Mouse (Mus musculus) C2C12 (cell line): Measurements from ENCODE around the gene Comtd1. TPM values are rescaled to one million over a fixed set of nuclear protein-coding genes. Genes with fewer than 3 reads are reported as not detected.
A peak's percentile ranks its signal among the peaks of the same experiment; 100 is the strongest.

ENCODE experiments used
- H3K27me3 ChIP-seq: one replicate; pipeline ENCODE4 v1.6.1; 2011; ENCODE audit not compliant: control insufficient read depth, insufficient read depth, insufficient read length
- H3K36me3 ChIP-seq: one replicate; pipeline ENCODE4 v1.6.1; 2011; ENCODE audit not compliant: control insufficient read depth, insufficient read depth
- H3K4me3 ChIP-seq: one replicate; pipeline ENCODE4 v1.5.1; 2011; ENCODE audit warnings: mild to moderate bottlenecking, control low read depth; ENCODE audit not compliant: poor library complexity, insufficient read depth, severe bottlenecking
- H3K79me2 ChIP-seq: one replicate; pipeline ENCODE4 v1.6.1; 2011; ENCODE audit not compliant: control insufficient read depth, insufficient read depth
- H3K79me3 ChIP-seq: one replicate; pipeline ENCODE4 v1.6.1; 2011; ENCODE audit warnings: low read depth, control low read depth
- H3ac ChIP-seq: one replicate; pipeline ENCODE3; 2011; ENCODE audit warnings: low read depth; ENCODE audit not compliant: control insufficient read depth, insufficient read length
- CEBPB ChIP-seq: IDR thresholded peaks from one replicate; pipeline ENCODE4 v1.6.1; 2011; ENCODE audit warnings: low read depth, mild to moderate bottlenecking, control low read depth, moderate library complexity
- CTCF ChIP-seq: IDR thresholded peaks from one replicate; pipeline ENCODE4 v1.5.1; 2011; ENCODE audit not compliant: control insufficient read depth, insufficient read depth, insufficient read length
- FOSL1 ChIP-seq: IDR thresholded peaks from one replicate; pipeline ENCODE4 v1.8.0; 2011; ENCODE audit warnings: mild to moderate bottlenecking, low read length; ENCODE audit not compliant: poor library complexity, insufficient read depth, severe bottlenecking
- MAX ChIP-seq: IDR thresholded peaks from one replicate; pipeline ENCODE4 v1.6.1; 2011; ENCODE audit warnings: mild to moderate bottlenecking, control low read depth
- MYOD1 ChIP-seq: IDR thresholded peaks from one replicate; pipeline ENCODE4 v1.6.1; 2011; ENCODE audit warnings: low read depth; ENCODE audit not compliant: control insufficient read depth, insufficient read length
- MYOG ChIP-seq: IDR thresholded peaks from one replicate; pipeline ENCODE4 v1.6.1; 2011; ENCODE audit not compliant: control insufficient read depth, insufficient read length; ENCODE audit errors: extremely low read depth
- USF1 ChIP-seq: IDR thresholded peaks from one replicate; pipeline ENCODE4 v1.6.1; 2011; ENCODE audit warnings: low read depth, mild to moderate bottlenecking, control low read depth, moderate library complexity
- polyA plus RNA-seq: library from polyadenylated mRNA; unstranded; fragments of >200 nt; fragmentation: generic; extraction: Trizol; gene quantifications from one replicate; pipeline ENCODE4 v1.2.1, GENCODE M21; 2012; ENCODE audit warnings: missing spikeins

Gene Comtd1
- polyA plus RNA-seq, 1 experiment: 45.5 TPM

- Histone ChIP-seq H3K36me3 (no peaks in the 10 kb centered on the region), H3K79me3 (no peaks in the 10 kb centered on the region), H3K4me3 (no peak overlapping the region), H3ac (no peak overlapping the region), H3K79me2 (no peaks in the 10 kb centered on the region), H3K27me3 (no peaks in the 10 kb centered on the region)
- TF ChIP-seq FOSL1: no peak
- TF ChIP-seq CTCF: no peak
- TF ChIP-seq MYOG: no peak
- TF ChIP-seq MAX: no peak
- no peak for TF ChIP-seq USF1
- no peak for TF ChIP-seq CEBPB
- no peak for TF ChIP-seq MYOD1
These were observed 32.5 kb downstream of the Comtd1 start for GRCm38 (mm10) chr14:21816255-21816654.

- TF ChIP-seq FOSL1 (no peak), CTCF (no peak), MYOD1 (no peak), CEBPB (no peak), USF1 (no peak), MAX (no peak), MYOG (no peak)
- Histone ChIP-seq H3K4me3 (no peak overlapping the region), H3K27me3 (no peaks in the 10 kb centered on the region), H3ac (no peak overlapping the region), H3K79me3 (no peaks in the 10 kb centered on the region), H3K79me2 (no peaks in the 10 kb centered on the region), H3K36me3 (no peaks in the 10 kb centered on the region)
These were observed 34.2 kb downstream of the Comtd1 start for GRCm38 (mm10) chr14:21814606-21815005.

- no peaks in the 10 kb centered on the region for H3K79me2 ChIP-seq
- no peak overlapping the region for H3K4me3 ChIP-seq
- TF ChIP-seq FOSL1 (no peak), MYOD1 (no peak), MAX (no peak), USF1 (no peak), CTCF (no peak), CEBPB (no peak), MYOG (no peak)
- no peak overlapping the region for H3ac ChIP-seq
- H3K79me3 ChIP-seq: no peaks in the 10 kb centered on the region
- no peaks in the 10 kb centered on the region for H3K27me3 ChIP-seq
- no peaks in the 10 kb centered on the region for H3K36me3 ChIP-seq
These were observed 34.9 kb downstream of the Comtd1 start for GRCm38 (mm10) chr14:21813847-21814246.

- Histone ChIP-seq H3K4me3 (no peak overlapping the region), H3K36me3 (no peaks in the 10 kb centered on the region), H3ac (no peak overlapping the region), H3K79me3 (no peaks in the 10 kb centered on the region), H3K27me3 (no peaks in the 10 kb centered on the region), H3K79me2 (no peaks in the 10 kb centered on the region)
- no peak for TF ChIP-seq MYOG
- TF ChIP-seq USF1: no peak
- no peak for TF ChIP-seq FOSL1
- no peak for TF ChIP-seq CTCF
- TF ChIP-seq MYOD1: no peak
- no peak for TF ChIP-seq MAX
- TF ChIP-seq CEBPB: no peak
These were observed 35.6 kb downstream of the Comtd1 start for GRCm38 (mm10) chr14:21813216-21813615.

GRCm38 (mm10) chr14:21812590-21813162 is 36.1 kb downstream of the Comtd1 start:
- H3K4me3 ChIP-seq: no peak overlapping the region
- no peaks in the 10 kb centered on the region for H3K79me2 ChIP-seq
- H3ac ChIP-seq: no peak overlapping the region
- TF ChIP-seq MAX: no peak
- no peak for TF ChIP-seq USF1
- no peak for TF ChIP-seq MYOG
- no peak for TF ChIP-seq FOSL1
- peak; percentile 45 for TF ChIP-seq CTCF
- TF ChIP-seq CEBPB: no peak
- TF ChIP-seq MYOD1: no peak
- no peaks in the 10 kb centered on the region for H3K36me3 ChIP-seq
- H3K79me3 ChIP-seq: no peaks in the 10 kb centered on the region
- H3K27me3 ChIP-seq: no peaks in the 10 kb centered on the region

- Histone ChIP-seq H3K36me3 (no peaks in the 10 kb centered on the region), H3K27me3 (no peaks in the 10 kb centered on the region), H3K79me2 (no peaks in the 10 kb centered on the region)
These were observed 36.9 kb downstream of the Comtd1 start for GRCm38 (mm10) chr14:21811744-21812393.

More at GRCm38 (mm10) chr14:21811744-21812393, 36.9 kb downstream of the Comtd1 start:
- Histone ChIP-seq H3K79me3 (no peaks in the 10 kb centered on the region), H3ac (no peak overlapping the region), H3K4me3 (no peak overlapping the region)
- TF ChIP-seq MYOG (no peak), MYOD1 (no peak), CTCF (no peak), FOSL1 (no peak), CEBPB (no peak), USF1 (no peak), MAX (no peak)
